Mouse (Mus musculus) c-Kit-negative CD71-positive TER-119-positive erythroid progenitor cells, embryonic 14.5 days (primary cell): ENCODE results near the gene Coq8b.

Source experiments
- DNase-seq: peaks from one replicate; pipeline ENCODE4 v3.0.0-alpha.2; 2013; ENCODE audit warnings: low read depth, low spot score

The Coq8b gene

GRCm38 (mm10) chr7:27271423-27271822 is 38.6 kb downstream of the Coq8b start:
- DNase-seq: no peak

- peak; percentile 54 for DNase-seq
These were observed 41.0 kb downstream of the Coq8b start for GRCm38 (mm10) chr7:27273739-27274351.

GRCm38 (mm10) chr7:27274916-27275315 is 42.1 kb downstream of the Coq8b start:
- no peak for DNase-seq

- DNase-seq: no peak
These were observed 43.2 kb downstream of the Coq8b start for GRCm38 (mm10) chr7:27276021-27276420.

GRCm38 (mm10) chr7:27277191-27277590 is 44.4 kb downstream of the Coq8b start:
- no peak for DNase-seq

GRCm38 (mm10) chr7:27281717-27282116 is 48.9 kb downstream of the Coq8b start:
- DNase-seq: no peak

GRCm38 (mm10) chr7:27282225-27282624 is 49.4 kb downstream of the Coq8b start:
- DNase-seq: no peak

- no peak for DNase-seq
These were observed 52.3 kb downstream of the Coq8b start for GRCm38 (mm10) chr7:27284865-27285697.

GRCm38 (mm10) chr7:27285698-27286066 is 52.9 kb downstream of the Coq8b start:
- DNase-seq: no peak

- DNase-seq: no peak
These were observed 55.9 kb downstream of the Coq8b start for GRCm38 (mm10) chr7:27288732-27289131.

GRCm38 (mm10) chr7:27290555-27290954 is 57.7 kb downstream of the Coq8b start:
- DNase-seq: no peak

GRCm38 (mm10) chr7:27291795-27292466 is 59.1 kb downstream of the Coq8b start:
- no peak for DNase-seq

- no peak for DNase-seq
These were observed 63.1 kb downstream of the Coq8b start for GRCm38 (mm10) chr7:27295956-27296355.

- DNase-seq: no peak
These were observed 63.7 kb downstream of the Coq8b start for GRCm38 (mm10) chr7:27296518-27296917.

GRCm38 (mm10) chr7:27298033-27298610 is 65.3 kb downstream of the Coq8b start:
- DNase-seq: no peak

- DNase-seq: no peak
These were observed 66.0 kb downstream of the Coq8b start for GRCm38 (mm10) chr7:27298816-27299215.

GRCm38 (mm10) chr7:27300351-27300750 is 67.5 kb downstream of the Coq8b start:
- no peak for DNase-seq

- no peak for DNase-seq
These were observed 68.0 kb downstream of the Coq8b start for GRCm38 (mm10) chr7:27300801-27301200.

- peak; percentile 27 for DNase-seq
These were observed 69.3 kb downstream of the Coq8b start for GRCm38 (mm10) chr7:27302172-27302571.

- no peak for DNase-seq
These were observed 72.4 kb downstream of the Coq8b start for GRCm38 (mm10) chr7:27305091-27305730.
